ENCODE assay signal across 8 mouse cellular contexts in the genomic region with DNA sequence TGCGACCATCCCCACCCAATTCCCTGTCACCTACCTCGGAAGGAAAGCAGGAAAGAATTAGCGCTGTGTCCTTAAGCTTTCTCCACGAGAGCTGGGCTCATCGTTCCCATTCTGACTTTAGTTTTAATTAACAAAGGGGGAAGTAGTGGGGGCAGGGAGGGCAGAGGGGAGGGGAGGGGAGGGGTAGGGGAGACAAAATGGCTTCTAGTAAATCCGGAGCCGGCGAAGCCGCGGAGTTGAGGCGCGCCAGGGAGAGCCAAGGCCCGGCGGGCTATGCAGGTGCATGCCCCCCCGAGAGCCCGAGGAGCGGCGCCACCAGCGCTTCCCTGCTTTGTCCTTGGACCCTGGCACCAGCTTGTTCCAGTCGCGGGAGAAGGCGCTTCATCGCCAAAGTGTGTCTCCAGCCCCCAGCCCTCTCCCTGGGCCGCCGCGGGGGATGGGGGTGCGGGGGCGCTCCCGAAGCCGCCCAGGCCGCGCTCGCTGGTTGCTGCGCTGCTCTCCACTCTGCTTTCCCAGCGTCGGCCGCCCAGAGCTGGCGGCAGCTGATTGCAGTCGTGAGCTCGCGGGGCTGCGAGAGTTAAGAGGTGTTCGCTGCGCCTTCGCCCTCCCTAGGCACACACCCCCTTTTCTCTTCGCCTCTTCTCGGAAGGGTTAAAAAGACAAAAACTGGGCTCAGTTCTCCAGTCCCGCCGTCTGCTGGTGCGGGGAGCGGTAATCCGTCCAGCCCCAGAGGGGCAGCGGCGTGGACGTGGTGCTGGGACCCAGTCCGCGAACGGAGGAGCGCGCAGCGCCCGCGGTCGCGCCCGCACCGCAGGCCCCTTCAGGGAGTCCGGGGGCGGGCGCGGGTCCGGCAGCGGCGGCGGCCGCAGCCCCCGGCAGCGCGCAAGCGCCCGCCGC. TPM values are rescaled to one million over a fixed set of nuclear protein-coding genes. Genes with fewer than 3 reads are reported as not detected.
DNase-seq lines count a peak whose midpoint lies in the region; ATAC-seq and TF ChIP-seq lines count a peak whose summit lies in the region.

No protein-coding gene starts in this region.

- H3K27ac ChIP-seq in lung, embryonic 14.5 days (ENCODE audit: low read depth) = no peak overlapping the region; the same call in 1 of the 2 replicates
- peak overlapping the region; percentile 96 for H3K27ac ChIP-seq in cerebellum, adult 2 months (ENCODE audit: insufficient read depth, low read length)
- H3K27ac ChIP-seq in forebrain, embryonic 15.5 days (replicated peaks) = peak overlapping the region; percentile 96
- no peak overlapping the region for H3K27ac ChIP-seq in kidney, postnatal 0 days

- no peak for TF ChIP-seq CTCF in lung, embryonic 14.5 days (IDR thresholded peaks at IDR 0.05; ENCODE audit: low read depth)
- no peak for TF ChIP-seq CTCF in cerebellum, adult 2 months (IDR thresholded peaks at IDR 0.05; ENCODE audit: borderline replicate concordance, insufficient read depth, low read depth, low read length)
- no peak for TF ChIP-seq CTCF in kidney, postnatal 0 days (IDR thresholded peaks at IDR 0.05; ENCODE audit: low read depth)

- H3K4me2 ChIP-seq in lung, embryonic 14.5 days = peak overlapping the region; percentile 100
- peak overlapping the region; percentile 98 for H3K4me2 ChIP-seq in forebrain, embryonic 15.5 days (replicated peaks)
- peak overlapping the region; percentile 100 for H3K4me2 ChIP-seq in kidney, postnatal 0 days (ENCODE audit: low read length)

- H3K9ac ChIP-seq in lung, embryonic 14.5 days = peak overlapping the region; percentile 62
- H3K9ac ChIP-seq in forebrain, embryonic 15.5 days (replicated peaks) = peak overlapping the region; percentile 88
- peak overlapping the region; percentile 66 for H3K9ac ChIP-seq in kidney, postnatal 0 days (ENCODE audit: low read depth, low read length)

- H3K9me3 ChIP-seq in lung, embryonic 14.5 days (ENCODE audit: low read depth, low read length) = no peaks in the 10 kb centered on the region
- no peaks in the 10 kb centered on the region for H3K9me3 ChIP-seq in forebrain, embryonic 15.5 days
- H3K9me3 ChIP-seq in kidney, postnatal 0 days (replicated peaks; ENCODE audit: low read length) = no peaks in the 10 kb centered on the region

- TF ChIP-seq POLR2A in cerebellum, adult 2 months (IDR thresholded peaks at IDR 0.05; ENCODE audit: borderline replicate concordance, insufficient read depth, low read length) = no peak

- H3K36me3 ChIP-seq in lung, embryonic 14.5 days (ENCODE audit: insufficient read depth) = no peaks in the 10 kb centered on the region
- H3K36me3 ChIP-seq in forebrain, embryonic 15.5 days = peaks cover 7% of the 10 kb centered on the region; the same call in 1 of the 2 replicates
- no peaks in the 10 kb centered on the region for H3K36me3 ChIP-seq in kidney, postnatal 0 days (ENCODE audit: insufficient read depth, low read length)

- DNase-seq in lung, embryonic 14.5 days = peak; percentile 73
- DNase-seq in lung, adult 18-20 months = no peak
- DNase-seq in cerebellum, adult 2 months = peak; percentile 69 to 75
- DNase-seq in kidney, postnatal 0 days (ENCODE audit: low spot score) = peak; percentile 62
- peak; percentile 38 to 43 for DNase-seq in lung, postnatal 4 days
- DNase-seq in right cerebral cortex, postnatal 4 days = peak; percentile 59
- DNase-seq in ovary, postnatal 10 days (ENCODE audit: low spot score) = no peak

- peak overlapping the region; percentile 57 for H3K4me3 ChIP-seq in lung, embryonic 14.5 days (ENCODE audit: low read depth, low read length)
- H3K4me3 ChIP-seq in cerebellum, adult 2 months (replicated peaks; ENCODE audit: insufficient read depth, low read depth, low read length) = peak overlapping the region; percentile 99
- H3K4me3 ChIP-seq in forebrain, embryonic 15.5 days = peak overlapping the region; percentile 76
- H3K4me3 ChIP-seq in kidney, postnatal 0 days (replicated peaks; ENCODE audit: low read depth, low read length) = peak overlapping the region; percentile 62

- peaks cover 25% of the 10 kb centered on the region for H3K27me3 ChIP-seq in lung, embryonic 14.5 days (ENCODE audit: insufficient read depth, low read length)
- no peaks in the 10 kb centered on the region for H3K27me3 ChIP-seq in cerebellum, adult 2 months (ENCODE audit: control insufficient read depth, insufficient read depth, low read length)
- H3K27me3 ChIP-seq in forebrain, embryonic 15.5 days = no peaks in the 10 kb centered on the region
- H3K27me3 ChIP-seq in kidney, postnatal 0 days (ENCODE audit: insufficient read depth, low read length) = no peaks in the 10 kb centered on the region

- WGBS in lung, embryonic 14.5 days = 1% methylated on average over 78 of the region's 82 CpGs
- under 1% methylated on average over 82 of the region's 82 CpGs for WGBS in cerebellum, adult 2 months
- under 1% methylated on average over 70 of the region's 82 CpGs for WGBS in forebrain, embryonic 15.5 days
- WGBS in kidney, postnatal 0 days = under 1% methylated on average over 74 of the region's 82 CpGs

- 0 out of 2 replicates have a peak, but pooled peaks cover 2% of the 10 kb centered on the region for H3K4me1 ChIP-seq in lung, embryonic 14.5 days (ENCODE audit: insufficient read depth)
- H3K4me1 ChIP-seq in cerebellum, adult 2 months (ENCODE audit: control insufficient read depth, insufficient read depth, low read length) = peaks cover 4% of the 10 kb centered on the region; the same call in 1 of the 2 replicates
- H3K4me1 ChIP-seq in forebrain, embryonic 15.5 days = peaks cover 53% of the 10 kb centered on the region
- H3K4me1 ChIP-seq in kidney, postnatal 0 days (replicated peaks; ENCODE audit: insufficient read depth, low read length) = no peaks in the 10 kb centered on the region

- peak; percentile 48; the same call in 1 of the 2 replicates for ATAC-seq in lung, embryonic 14.5 days (ENCODE audit: insufficient read depth)
- ATAC-seq in forebrain, embryonic 15.5 days (replicated peaks) = peak; percentile 47
- peak; percentile 45 for ATAC-seq in kidney, postnatal 0 days (replicated peaks; ENCODE audit: low FRiP score, low read depth)

RNA-seq across cellular contexts. Expression of a gene that starts 0.6 kb away (rescaled TPM):
- polyA plus RNA-seq in lung, embryonic 14.5 days (2014; fragmentation: Nextera tagmentation; extraction: Ambion mirVana) = 0.47 and 0.63 TPM in 2 replicates
- polyA plus RNA-seq in cerebellum, adult 2 months (2012; rRNA removed) = 51.6 and 58.0 TPM in 2 replicates
- polyA plus RNA-seq in forebrain, embryonic 15.5 days (2015; fragmentation: Nextera tagmentation; extraction: Ambion mirVana) = 6.4 and 6.5 TPM in 2 replicates
- polyA plus RNA-seq in kidney, postnatal 0 days (2015; fragmentation: Nextera tagmentation; extraction: Ambion mirVana) = 0.66 and 0.80 TPM in 2 replicates

Comparison
In these comparisons a context has a peak if more than half of its experiments do, and no peak if none do; other contexts are left out.
1. DNase-seq: peak in lung, embryonic 14.5 days (single experiment), cerebellum, adult 2 months (2 of 2), kidney, postnatal 0 days (single experiment), lung, postnatal 4 days (2 of 2) and right cerebral cortex, postnatal 4 days (single experiment); none in lung, adult 18-20 months (0 of 2) and ovary, postnatal 10 days (single experiment).
2. H3K27ac ChIP-seq: peak in cerebellum, adult 2 months (single experiment) and forebrain, embryonic 15.5 days (single experiment); none in lung, embryonic 14.5 days (single experiment) and kidney, postnatal 0 days (single experiment).
3. Peak in every context shown above with its lines, with median percentiles within 50 percentile points of each other: ATAC-seq, H3K4me2 ChIP-seq, H3K4me3 ChIP-seq and H3K9ac ChIP-seq.